Mouse (Mus musculus) mouse trophoblast stem cell (cell line): ENCODE results near the gene Ifngr2.

Source experiments
- in situ Hi-C, 2 experiments: fragments of 300-500 bp; cut with MseI, MboI; formaldehyde crosslinking; loops; 2 replicates in 1 of 2; 3 replicates in 1 of 2; pipeline ENCODE4 v1.15.1; 2025

The Ifngr2 gene

GRCm38 (mm10) chr16:91609501-91610245, 62.8 kb downstream of the Ifngr2 start:
- in situ Hi-C loops, result no loop called here

GRCm38 (mm10) chr16:91611248-91611647, 64.4 kb downstream of the Ifngr2 start:
- in situ Hi-C loops, result no loop called here

GRCm38 (mm10) chr16:91612525-91612924, 65.7 kb downstream of the Ifngr2 start:
- in situ Hi-C loops, result no loop called here

GRCm38 (mm10) chr16:91614552-91614951, 67.7 kb downstream of the Ifngr2 start:
- in situ Hi-C loops, result no loop called here
